Mouse (Mus musculus) CD8-positive naive resting alpha-beta T cell, adult 2 months (primary cell): ENCODE measurements around the gene Psen2.
A peak's percentile ranks its signal among the peaks of the same experiment; 100 is the strongest.

Experiments used
- DNase-seq, 2 experiments: peaks; one replicate each; pipeline ENCODE4 v3.0.0; 2022; ENCODE audit warnings: low read depth in 2 of 2, low spot score in 2 of 2

Gene Psen2

GRCm38 (mm10) chr1:180277563-180277962 is 14.3 kb upstream of the Psen2 start:
- no peak for DNase-seq

GRCm38 (mm10) chr1:180274725-180275308 is 11.6 kb upstream of the Psen2 start:
- DNase-seq = no peak

GRCm38 (mm10) chr1:180269033-180269432 is 5.8 kb upstream of the Psen2 start:
- DNase-seq = no peak

GRCm38 (mm10) chr1:180268249-180269031 is 5.2 kb upstream of the Psen2 start:
- DNase-seq = peak; percentile 85 to 89

- DNase-seq = no peak
Measured at GRCm38 (mm10) chr1:180267151-180267550, 3.9 kb upstream of the Psen2 start.

GRCm38 (mm10) chr1:180265399-180265798 is 2.2 kb upstream of the Psen2 start:
- peak in 1 of 2 experiments; percentile 60 for DNase-seq

GRCm38 (mm10) chr1:180264851-180265250 is 1.6 kb upstream of the Psen2 start:
- DNase-seq = no peak

- no peak for DNase-seq
Measured at GRCm38 (mm10) chr1:180264389-180264788, 1.2 kb upstream of the Psen2 start.

GRCm38 (mm10) chr1:180261857-180262570 is 1.2 kb downstream of the Psen2 start:
- DNase-seq = no peak

- DNase-seq = no peak
Measured at GRCm38 (mm10) chr1:180261415-180261814, 1.8 kb downstream of the Psen2 start.

GRCm38 (mm10) chr1:180260886-180261285 is 2.4 kb downstream of the Psen2 start:
- DNase-seq = no peak

GRCm38 (mm10) chr1:180259753-180260152 is 3.5 kb downstream of the Psen2 start:
- no peak for DNase-seq

- DNase-seq = no peak
Measured at GRCm38 (mm10) chr1:180257446-180257845, 5.8 kb downstream of the Psen2 start.

GRCm38 (mm10) chr1:180256866-180257265 is 6.4 kb downstream of the Psen2 start:
- no peak for DNase-seq

GRCm38 (mm10) chr1:180256138-180256674 is 7.0 kb downstream of the Psen2 start:
- peak; percentile 97 to 99 for DNase-seq

GRCm38 (mm10) chr1:180255294-180256117 is 7.7 kb downstream of the Psen2 start:
- peak; percentile 16 to 31 for DNase-seq

- no peak for DNase-seq
Measured at GRCm38 (mm10) chr1:180254316-180254715, 8.9 kb downstream of the Psen2 start.

- no peak for DNase-seq
Measured at GRCm38 (mm10) chr1:180252656-180253190, 10.5 kb downstream of the Psen2 start.

- no peak for DNase-seq
Measured at GRCm38 (mm10) chr1:180251176-180252048, 11.8 kb downstream of the Psen2 start.

GRCm38 (mm10) chr1:180250441-180250830 is 12.8 kb downstream of the Psen2 start:
- no peak for DNase-seq
